Mouse (Mus musculus): Measurements from ENCODE around the gene Fbxo42. TPM values are rescaled to one million over a fixed set of nuclear protein-coding genes. Genes with fewer than 3 reads are reported as not detected.

The Fbxo42 gene
- polyA plus RNA-seq, 1 experiment from 2014 or later: 24.2 TPM

DNA sequence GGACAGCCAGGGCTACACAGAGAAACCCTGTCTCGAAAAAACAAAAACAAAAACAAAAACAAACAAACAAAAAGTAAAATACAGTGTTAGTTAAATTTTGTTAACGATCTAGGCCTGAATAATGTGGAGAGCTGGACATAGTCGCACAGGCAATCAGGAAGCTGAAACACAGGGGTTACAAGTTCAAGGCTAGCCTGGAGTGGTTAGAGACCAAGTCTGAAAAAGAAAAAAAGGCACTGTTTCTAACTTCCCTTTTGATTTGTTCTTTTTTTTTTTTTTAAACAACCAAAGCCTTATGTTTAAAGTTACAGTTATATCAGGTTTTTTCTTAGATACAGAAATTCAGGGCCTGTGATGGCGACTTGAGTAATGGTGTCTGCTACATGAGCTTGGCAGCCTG lies 12.5 kb downstream of the Fbxo42 start:
- Histone ChIP-seq H3K9me3 (replicated peaks) (peaks cover 14% of the 10 kb centered on the region; the same call in 1 of the 2 replicates), H3K27ac (replicated peaks) (no peak overlapping the region), H3K36me3 (peaks cover 36% of the 10 kb centered on the region), H3K4me3 (no peak overlapping the region), H3K4me1 (peaks cover 27% of the 10 kb centered on the region), H3K27me3 (ENCODE audit: low read depth, poor library complexity, severe bottlenecking) (no peaks in the 10 kb centered on the region)
- no peak for DNase-seq (ENCODE audit: low spot score)
- 88% methylated on average over 4 of the region's 4 CpGs for WGBS

DNA sequence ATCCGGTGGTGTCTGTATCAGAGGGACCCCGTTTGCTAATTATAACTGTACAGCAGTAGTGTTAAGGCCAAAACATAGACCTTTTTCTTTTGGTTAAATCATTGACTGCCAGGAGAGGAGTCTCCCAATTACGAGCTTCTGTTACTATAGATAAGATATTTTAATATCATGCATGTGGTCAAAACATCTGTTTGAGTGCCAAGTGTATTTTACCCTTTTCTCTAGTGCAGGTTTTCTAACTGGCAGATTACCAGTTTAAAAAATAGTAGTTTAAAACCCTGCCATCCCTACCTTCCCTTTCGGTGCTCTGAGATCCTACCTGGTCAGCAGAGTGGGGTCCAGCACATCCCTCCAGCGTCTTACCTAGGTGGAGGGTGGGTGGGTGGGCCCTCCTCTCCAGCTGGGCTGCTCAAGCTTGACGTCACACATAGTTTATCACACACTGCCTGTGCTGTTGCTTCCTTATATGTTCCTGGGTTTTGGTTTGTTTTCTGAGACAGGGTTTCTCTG lies 14.0 kb downstream of the Fbxo42 start:
- peaks cover 47% of the 10 kb centered on the region for H3K36me3 ChIP-seq
- no peak overlapping the region for H3K4me3 ChIP-seq
- WGBS: 96% methylated on average over 6 of the region's 6 CpGs
- H3K4me1 ChIP-seq: peaks cover 27% of the 10 kb centered on the region
- H3K9me3 ChIP-seq (replicated peaks): peaks cover 17% of the 10 kb centered on the region; the same call in 1 of the 2 replicates
- DNase-seq (ENCODE audit: low spot score): no peak
- H3K27ac ChIP-seq (replicated peaks): no peak overlapping the region
- no peaks in the 10 kb centered on the region for H3K27me3 ChIP-seq (ENCODE audit: low read depth, poor library complexity, severe bottlenecking)

DNA sequence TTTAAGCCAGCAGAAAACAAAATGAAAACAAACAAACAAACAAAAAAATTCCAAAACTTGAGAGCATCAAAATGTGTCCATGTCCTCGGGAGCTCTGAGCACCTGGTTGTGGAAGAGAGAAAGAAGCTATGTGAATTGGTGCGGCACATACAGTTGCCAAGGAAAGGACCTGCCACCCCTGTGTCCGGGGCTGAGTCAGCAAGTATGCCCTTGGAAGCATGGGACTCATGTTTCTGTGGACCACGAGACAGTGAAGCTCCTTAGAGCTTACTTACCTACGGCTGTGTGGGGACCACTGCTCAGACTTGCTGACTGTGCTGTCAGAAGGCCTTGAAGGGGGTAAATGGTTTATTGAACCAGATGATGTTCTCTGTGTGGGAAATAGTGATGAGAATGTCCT lies 16.0 kb downstream of the Fbxo42 start:
- Histone ChIP-seq H3K36me3 (peaks cover 63% of the 10 kb centered on the region), H3K4me3 (no peak overlapping the region), H3K27me3 (ENCODE audit: low read depth, poor library complexity, severe bottlenecking) (no peaks in the 10 kb centered on the region), H3K9me3 (replicated peaks) (peaks cover 17% of the 10 kb centered on the region; the same call in 1 of the 2 replicates), H3K4me1 (peaks cover 9% of the 10 kb centered on the region), H3K27ac (replicated peaks) (no peak overlapping the region)
- no peak for DNase-seq (ENCODE audit: low spot score)
- 95% methylated on average over 5 of the region's 5 CpGs for WGBS

DNA sequence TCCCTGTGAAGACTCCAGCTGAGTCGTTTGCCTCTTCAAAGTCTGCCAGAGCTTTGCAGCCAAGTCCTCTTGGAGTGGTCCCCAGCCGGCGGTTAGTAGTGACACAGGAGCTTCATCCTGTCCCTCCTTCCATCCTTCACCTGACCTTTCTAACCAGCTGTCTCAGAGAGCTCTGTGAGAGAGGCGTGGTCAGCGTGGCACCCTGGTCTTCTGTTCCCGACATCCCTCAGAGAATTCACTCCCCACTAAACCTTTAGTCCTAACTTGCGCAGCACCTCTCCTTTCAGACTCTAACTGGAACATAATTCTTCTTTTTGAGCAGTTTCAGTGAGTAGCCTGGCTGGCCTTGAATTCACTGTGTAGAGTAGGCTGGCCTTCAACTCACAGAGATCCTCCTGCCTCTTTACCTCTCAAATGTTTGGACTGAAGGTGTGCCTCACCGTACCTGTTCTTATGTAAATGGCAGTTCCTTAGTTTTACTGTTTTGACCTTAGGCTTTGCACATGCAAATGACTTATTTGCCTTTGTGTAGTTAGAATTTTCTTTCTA lies 18.1 kb downstream of the Fbxo42 start:
- no peak for DNase-seq (ENCODE audit: low spot score)
- H3K4me1 ChIP-seq: no peaks in the 10 kb centered on the region
- WGBS: 87% methylated on average over 8 of the region's 8 CpGs
- H3K27me3 ChIP-seq (ENCODE audit: low read depth, poor library complexity, severe bottlenecking): no peaks in the 10 kb centered on the region
- peaks cover 82% of the 10 kb centered on the region for H3K36me3 ChIP-seq
- no peak overlapping the region for H3K4me3 ChIP-seq
- peaks cover 17% of the 10 kb centered on the region; the same call in 1 of the 2 replicates for H3K9me3 ChIP-seq (replicated peaks)
- no peak overlapping the region for H3K27ac ChIP-seq (replicated peaks)

DNA sequence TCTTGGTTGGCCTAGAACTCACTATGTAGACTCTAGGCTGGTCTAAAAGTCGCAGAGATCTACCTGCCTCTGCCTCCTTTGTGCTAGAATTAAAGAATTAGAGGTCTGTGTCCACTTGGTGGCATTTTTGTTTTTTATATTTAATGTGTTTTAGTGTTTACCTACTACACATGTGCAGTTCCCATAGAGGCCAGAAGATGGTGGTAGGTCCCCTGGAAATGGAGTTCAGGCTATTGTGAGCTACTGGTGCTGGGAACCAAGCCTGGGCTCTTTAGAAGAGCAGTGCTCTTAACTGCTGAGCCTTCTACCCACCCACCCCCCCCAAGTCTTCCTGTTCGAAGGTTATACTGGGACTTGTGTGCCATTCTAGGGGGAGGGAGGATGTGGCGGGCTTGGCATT lies 19.4 kb downstream of the Fbxo42 start:
- 92% methylated on average over 3 of the region's 3 CpGs for WGBS
- no peak for DNase-seq (ENCODE audit: low spot score)
- H3K9me3 ChIP-seq (replicated peaks): peaks cover 17% of the 10 kb centered on the region; the same call in 1 of the 2 replicates
- H3K27ac ChIP-seq (replicated peaks): no peak overlapping the region
- H3K36me3 ChIP-seq: peaks cover 84% of the 10 kb centered on the region
- H3K4me3 ChIP-seq: no peak overlapping the region
- H3K27me3 ChIP-seq (ENCODE audit: low read depth, poor library complexity, severe bottlenecking): no peaks in the 10 kb centered on the region
- H3K4me1 ChIP-seq: no peaks in the 10 kb centered on the region

DNA sequence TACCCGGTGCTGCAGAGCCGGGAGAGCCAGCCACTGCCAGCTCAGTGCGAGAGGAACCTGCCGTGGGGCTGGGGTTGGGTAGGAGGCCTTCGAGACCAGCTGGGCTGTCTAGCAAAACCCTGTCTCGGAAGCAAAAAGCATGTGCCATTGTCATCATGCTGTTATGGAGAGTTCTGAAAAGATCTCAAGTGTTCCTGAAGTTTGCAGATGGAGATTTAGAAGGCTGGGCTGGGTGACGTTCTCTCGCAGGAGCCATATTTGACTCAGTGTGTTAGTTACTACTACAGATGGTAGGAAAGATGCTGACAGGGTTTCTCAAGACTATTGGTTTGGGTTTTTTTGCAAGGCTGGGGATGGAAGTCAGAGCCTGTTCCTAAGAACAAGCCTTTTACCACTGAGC lies 24.4 kb downstream of the Fbxo42 start:
- Histone ChIP-seq H3K4me1 (no peaks in the 10 kb centered on the region), H3K27ac (replicated peaks) (no peak overlapping the region), H3K9me3 (replicated peaks) (no peaks in the 10 kb centered on the region), H3K4me3 (no peak overlapping the region), H3K27me3 (ENCODE audit: low read depth, poor library complexity, severe bottlenecking) (no peaks in the 10 kb centered on the region), H3K36me3 (peaks cover 81% of the 10 kb centered on the region)
- no peak for DNase-seq (ENCODE audit: low spot score)
- WGBS: 91% methylated on average over 8 of the region's 8 CpGs

DNA sequence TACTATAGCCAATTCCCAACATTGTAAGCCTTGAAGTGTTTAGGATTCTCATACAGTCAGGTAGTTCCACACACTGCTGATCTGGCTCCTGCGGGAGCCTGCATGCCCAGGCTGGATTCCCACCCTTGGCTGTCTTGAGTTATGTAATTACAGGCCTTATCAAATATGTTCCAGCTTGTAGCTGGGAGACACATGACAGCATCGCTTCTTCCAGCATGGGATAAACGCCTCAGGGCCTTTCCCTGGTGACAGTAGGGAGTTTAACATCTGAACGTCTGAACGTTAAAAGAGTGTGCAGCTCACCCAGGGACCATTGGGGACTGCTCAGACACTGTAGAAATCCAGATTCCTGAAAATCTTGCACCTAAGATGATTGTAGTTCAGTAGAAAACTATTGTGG lies 28.1 kb downstream of the Fbxo42 start:
- Histone ChIP-seq H3K9me3 (replicated peaks) (no peaks in the 10 kb centered on the region), H3K27me3 (ENCODE audit: low read depth, poor library complexity, severe bottlenecking) (no peaks in the 10 kb centered on the region), H3K36me3 (peaks cover 70% of the 10 kb centered on the region), H3K27ac (replicated peaks) (no peak overlapping the region), H3K4me3 (no peak overlapping the region), H3K4me1 (no peaks in the 10 kb centered on the region)
- DNase-seq (ENCODE audit: low spot score): no peak
- WGBS: 92% methylated on average over 5 of the region's 5 CpGs

DNA sequence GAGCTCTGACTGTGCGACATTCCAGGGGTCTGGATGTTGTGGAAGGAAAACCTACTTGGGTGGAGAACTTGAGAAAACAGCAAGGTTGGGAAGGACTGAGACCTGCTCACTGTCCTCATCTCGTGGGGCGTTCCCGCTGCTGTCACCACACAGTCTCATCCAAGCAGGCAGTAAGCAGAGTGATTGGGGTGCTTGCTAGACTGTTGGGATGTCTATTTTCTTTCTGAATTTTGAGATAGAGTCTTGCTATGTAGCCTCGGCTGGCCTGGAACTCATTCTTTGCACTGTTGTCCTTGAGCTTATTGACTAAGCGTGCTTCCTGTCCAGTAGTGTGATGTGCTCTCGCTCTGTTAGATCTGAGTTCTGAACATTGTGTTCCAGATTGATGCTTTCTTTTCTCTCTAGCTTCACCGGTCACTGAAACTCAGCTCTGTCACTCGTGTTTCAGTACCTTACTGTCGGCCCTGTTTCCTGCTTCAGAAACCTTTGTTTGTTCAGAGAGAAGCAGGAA lies 28.7 kb downstream of the Fbxo42 start:
- Histone ChIP-seq H3K27me3 (ENCODE audit: low read depth, poor library complexity, severe bottlenecking) (no peaks in the 10 kb centered on the region), H3K9me3 (replicated peaks) (no peaks in the 10 kb centered on the region), H3K4me1 (no peaks in the 10 kb centered on the region), H3K27ac (replicated peaks) (no peak overlapping the region), H3K4me3 (no peak overlapping the region), H3K36me3 (peaks cover 70% of the 10 kb centered on the region)
- 90% methylated on average over 10 of the region's 10 CpGs for whole genome bisulfite sequencing
- no peak for DNase-seq (ENCODE audit: low spot score)

DNA sequence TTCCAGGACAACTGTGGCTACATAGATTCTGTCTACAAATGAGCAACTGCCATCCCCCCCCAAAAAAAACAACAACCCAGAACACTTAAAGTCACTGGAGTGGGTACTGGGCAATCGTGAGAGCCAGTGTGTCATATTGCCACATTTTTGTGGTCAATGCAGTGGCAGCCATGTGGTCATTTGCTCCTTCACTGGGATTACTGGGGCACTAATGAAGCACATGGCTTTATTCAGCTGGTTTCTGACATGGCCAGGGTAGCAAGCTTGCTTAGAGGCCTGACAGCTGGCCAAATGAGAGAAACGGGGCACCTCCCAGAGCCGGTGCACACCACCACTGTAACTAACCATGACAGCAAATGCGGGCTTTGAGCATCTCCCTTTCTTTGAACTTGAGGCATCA lies 30.8 kb downstream of the Fbxo42 start:
- H3K4me3 ChIP-seq: no peak overlapping the region
- 90% methylated on average over 4 of the region's 4 CpGs for WGBS
- no peaks in the 10 kb centered on the region for H3K4me1 ChIP-seq
- no peaks in the 10 kb centered on the region for H3K9me3 ChIP-seq (replicated peaks)
- DNase-seq (ENCODE audit: low spot score): no peak
- H3K27ac ChIP-seq (replicated peaks): no peak overlapping the region
- H3K36me3 ChIP-seq: peaks cover 73% of the 10 kb centered on the region
- H3K27me3 ChIP-seq (ENCODE audit: low read depth, poor library complexity, severe bottlenecking): no peaks in the 10 kb centered on the region

DNA sequence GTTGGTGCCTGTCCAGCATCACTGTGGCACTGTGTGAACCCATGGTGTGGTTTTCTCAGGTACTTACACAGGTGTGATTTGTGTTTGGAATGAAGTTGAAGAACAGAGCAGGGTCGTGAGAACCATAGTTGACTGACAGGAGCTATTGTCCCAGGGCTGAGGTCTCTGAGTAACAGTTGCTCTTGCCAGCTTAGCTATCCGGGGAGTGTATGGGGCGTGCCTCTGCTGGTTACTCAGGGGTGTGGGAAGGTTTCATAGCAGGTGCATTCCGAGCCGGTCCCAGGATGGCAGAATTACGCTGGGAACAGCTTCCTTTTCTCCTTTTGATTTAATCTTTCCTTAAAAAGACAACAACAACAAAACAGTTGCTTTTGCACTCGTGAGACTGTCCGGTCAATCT lies 33.1 kb downstream of the Fbxo42 start:
- Histone ChIP-seq H3K9me3 (replicated peaks) (no peaks in the 10 kb centered on the region), H3K36me3 (peaks cover 69% of the 10 kb centered on the region), H3K4me3 (no peak overlapping the region), H3K27ac (replicated peaks) (no peak overlapping the region), H3K27me3 (ENCODE audit: low read depth, poor library complexity, severe bottlenecking) (no peaks in the 10 kb centered on the region), H3K4me1 (peaks cover under 1% of the 10 kb centered on the region; the same call in 1 of the 2 replicates)
- WGBS: 90% methylated on average over 8 of the region's 8 CpGs
- DNase-seq (ENCODE audit: low spot score): no peak

DNA sequence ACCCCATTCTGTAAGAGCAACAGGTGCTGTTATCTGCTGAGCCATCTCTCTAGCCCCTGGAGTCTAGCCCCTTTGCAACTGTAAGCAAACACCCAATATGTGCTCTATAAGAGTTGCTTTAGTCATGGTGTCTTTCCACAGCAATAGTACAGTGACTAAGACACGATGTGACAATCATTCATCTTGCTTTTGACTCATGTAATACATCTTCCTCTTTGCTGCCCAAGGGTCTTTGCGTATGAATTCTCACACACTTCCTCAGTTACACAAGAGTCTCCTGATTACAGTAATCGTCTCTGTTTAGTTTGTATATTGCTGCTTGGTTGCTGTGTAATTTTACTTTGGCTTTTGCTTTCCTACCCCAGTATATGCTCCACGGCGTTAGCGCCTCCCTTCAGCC lies 34.3 kb downstream of the Fbxo42 start:
- no peak overlapping the region for H3K27ac ChIP-seq (replicated peaks)
- 98% methylated on average over 6 of the region's 6 CpGs for WGBS
- no peaks in the 10 kb centered on the region for H3K27me3 ChIP-seq (ENCODE audit: low read depth, poor library complexity, severe bottlenecking)
- no peaks in the 10 kb centered on the region for H3K9me3 ChIP-seq (replicated peaks)
- no peak overlapping the region for H3K4me3 ChIP-seq
- peaks cover 11% of the 10 kb centered on the region for H3K4me1 ChIP-seq
- H3K36me3 ChIP-seq: peaks cover 61% of the 10 kb centered on the region
- no peak for DNase-seq (ENCODE audit: low spot score)

DNA sequence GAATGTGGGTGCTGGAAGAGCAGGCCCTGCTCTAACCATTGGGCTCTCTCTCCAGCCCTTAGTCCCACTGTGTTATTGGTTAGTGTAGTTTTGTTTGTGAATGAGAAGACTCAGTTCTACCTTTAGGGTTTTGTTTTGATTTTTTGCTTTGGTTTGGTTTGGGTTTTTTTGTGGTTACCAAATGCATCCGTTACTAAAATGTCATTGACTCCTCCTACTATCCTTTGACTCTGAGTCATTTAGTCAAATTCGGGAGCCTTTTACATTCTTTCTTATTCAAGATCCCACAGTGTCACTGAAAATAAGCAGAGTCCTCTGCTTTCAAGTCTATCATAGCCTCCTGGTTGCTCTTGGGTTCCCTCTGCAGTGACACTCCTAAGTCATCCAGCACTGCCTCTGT lies 36.2 kb downstream of the Fbxo42 start:
- Histone ChIP-seq H3K4me1 (peaks cover 11% of the 10 kb centered on the region), H3K27ac (replicated peaks) (no peak overlapping the region), H3K27me3 (ENCODE audit: low read depth, poor library complexity, severe bottlenecking) (no peaks in the 10 kb centered on the region), H3K9me3 (replicated peaks) (no peaks in the 10 kb centered on the region), H3K4me3 (no peak overlapping the region), H3K36me3 (peaks cover 50% of the 10 kb centered on the region)
- no peak for DNase-seq (ENCODE audit: low spot score)
- 94% methylated on average over 2 of the region's 2 CpGs for WGBS

DNA sequence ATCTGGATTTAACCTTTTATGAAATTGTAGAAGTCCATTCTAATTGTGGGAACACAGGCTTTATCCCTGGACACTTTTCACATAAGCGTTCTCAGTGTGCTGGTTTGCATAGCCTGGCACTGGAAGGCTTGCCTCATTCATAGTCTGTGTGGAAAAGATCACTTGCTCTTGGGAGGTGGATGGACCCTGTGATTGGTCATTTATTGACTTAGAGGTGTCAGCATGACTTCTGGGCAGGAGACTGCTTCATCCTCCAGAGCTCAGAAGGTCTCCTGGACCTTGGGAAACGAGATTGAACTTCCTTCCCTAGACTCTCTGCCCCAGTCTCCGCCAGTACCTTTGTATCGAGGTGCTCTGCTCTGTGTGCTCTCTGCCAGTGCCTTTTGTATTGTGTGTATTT lies 36.7 kb downstream of the Fbxo42 start:
- Histone ChIP-seq H3K27me3 (ENCODE audit: low read depth, poor library complexity, severe bottlenecking) (no peaks in the 10 kb centered on the region), H3K9me3 (replicated peaks) (no peaks in the 10 kb centered on the region), H3K4me1 (peaks cover 11% of the 10 kb centered on the region), H3K36me3 (peaks cover 50% of the 10 kb centered on the region), H3K27ac (replicated peaks) (no peak overlapping the region), H3K4me3 (no peak overlapping the region)
- WGBS: 93% methylated on average over 4 of the region's 4 CpGs
- no peak for DNase-seq (ENCODE audit: low spot score)
